Mouse (Mus musculus): ENCODE measurements around the gene 6430548M08Rik.

Gene 6430548M08Rik

GRCm38 (mm10) chr8:120213229-120213628 is 99.3 kb downstream of the 6430548M08Rik start:
- in situ Hi-C loops (cut with MboI; ENCODE audit: low sequenced_read_pairs) = no loop called here

GRCm38 (mm10) chr8:120213939-120214338 is 100.0 kb downstream of the 6430548M08Rik start:
- in situ Hi-C loops (cut with MboI; ENCODE audit: low sequenced_read_pairs) = no loop called here

All from CH12F3 (cell line).